Mouse (Mus musculus) CH12.LX (cell line): Measurements from ENCODE around the gene Rsrc1. TPM values are rescaled to one million over a fixed set of nuclear protein-coding genes. Genes with fewer than 3 reads are reported as not detected.

Experiments used
- DNase-seq: peaks from one replicate; pipeline ENCODE4 v3.0.0-alpha.2; 2013; ENCODE audit errors: extremely low read depth
- H3K27ac ChIP-seq: 2 replicates; pipeline ENCODE4 v1.5.1; 2012; ENCODE audit warnings: low read depth, mild to moderate bottlenecking, control low read depth, moderate library complexity; ENCODE audit not compliant: insufficient read depth
- H3K27me3 ChIP-seq: replicated peaks from 2 replicates; pipeline ENCODE3; 2012; ENCODE audit warnings: inconsistent platforms
- H3K36me3 ChIP-seq, 2 experiments: replicated peaks in 1 of 2; 2 replicates each; pipeline versions ENCODE3 to v1.6.1; 2012; ENCODE audit warnings: inconsistent platforms in 1 of 2, low read length in 1 of 2, mild to moderate bottlenecking in 1 of 2, mixed read lengths in 1 of 2, moderate library complexity in 1 of 2; ENCODE audit not compliant: control insufficient read depth in 1 of 2, insufficient read depth in 1 of 2
- H3K4me1 ChIP-seq, 2 experiments: 2 replicates each; pipeline ENCODE4 v1.6.1; 2012; ENCODE audit warnings: inconsistent platforms in 1 of 2, moderate library complexity in 1 of 2; ENCODE audit not compliant: insufficient read depth in 2 of 2, control insufficient read depth in 1 of 2
- H3K4me2 ChIP-seq: 2 replicates; pipeline ENCODE4 v1.6.1; 2012; ENCODE audit warnings: low read depth, mild to moderate bottlenecking, control low read depth; ENCODE audit not compliant: poor library complexity, insufficient read depth, severe bottlenecking
- H3K4me3 ChIP-seq, 3 experiments: fragments of 150-350 bp in 1 of 3; sonication (generic) in 1 of 3; replicated peaks in 1 of 3; 2 replicates each; pipeline versions ENCODE3 to v1.5.1; 2011 to 2012; ENCODE audit warnings: low read depth in 2 of 3, low read length in 2 of 3, mild to moderate bottlenecking in 2 of 3, moderate library complexity in 2 of 3, control low read depth in 1 of 3, improper control_type of control experiment in 1 of 3, inconsistent platforms in 1 of 3, mixed read lengths in 1 of 3; ENCODE audit not compliant: poor library complexity in 1 of 3
- H3K79me2 ChIP-seq: replicated peaks from 2 replicates; pipeline ENCODE4 v1.6.1; 2012; ENCODE audit warnings: mild to moderate bottlenecking, moderate library complexity; ENCODE audit not compliant: control insufficient read depth, poor library complexity, insufficient read depth, severe bottlenecking; ENCODE audit errors: extremely low read depth
- H3K9ac ChIP-seq: 2 replicates; pipeline ENCODE4 v1.6.1; 2012; ENCODE audit warnings: low read depth, mild to moderate bottlenecking, control low read depth, moderate library complexity; ENCODE audit not compliant: insufficient read depth
- H3K9me3 ChIP-seq: replicated peaks from 2 replicates; pipeline ENCODE3; 2012; ENCODE audit warnings: low read length, inconsistent platforms, mixed read lengths
- BHLHE40 ChIP-seq: IDR thresholded peaks from 2 replicates; pipeline ENCODE4 v1.6.1; 2011; ENCODE audit warnings: mild to moderate bottlenecking, low read depth, low read length, improper control_type of control experiment
- CHD1 ChIP-seq: IDR thresholded peaks from 2 replicates; pipeline ENCODE4 v1.6.1; 2012; ENCODE audit warnings: low read depth, low read length, improper control_type of control experiment, inconsistent platforms
- CHD2 ChIP-seq: IDR thresholded peaks from 2 replicates; pipeline ENCODE4 v1.6.1; 2011; ENCODE audit warnings: low read length, improper control_type of control experiment
- ELF1 ChIP-seq: IDR thresholded peaks from 2 replicates; pipeline ENCODE4 v1.6.1; 2014; ENCODE audit warnings: low read depth, mild to moderate bottlenecking, inconsistent platforms, low read length, improper control_type of control experiment
- EP300 ChIP-seq: IDR thresholded peaks from 2 replicates; pipeline ENCODE4 v1.6.1; 2011; ENCODE audit warnings: low read length, improper control_type of control experiment
- ETS1 ChIP-seq: conservative IDR thresholded peaks from 2 replicates; pipeline ENCODE4 v1.6.1; 2012; ENCODE audit warnings: low read depth, mild to moderate bottlenecking, inconsistent platforms, low read length, improper control_type of control experiment, moderate library complexity
- JUN ChIP-seq: IDR thresholded peaks from 2 replicates; pipeline ENCODE4 v1.6.1; 2011; ENCODE audit warnings: low read depth, mild to moderate bottlenecking, low read length, improper control_type of control experiment, moderate library complexity; ENCODE audit not compliant: insufficient read depth
- JUND ChIP-seq: conservative IDR thresholded peaks from 2 replicates; pipeline ENCODE4 v1.6.1; 2011; ENCODE audit warnings: low read depth, low read length, improper control_type of control experiment
- MAFK ChIP-seq: IDR thresholded peaks from 2 replicates; pipeline ENCODE4 v1.6.1; 2011; ENCODE audit warnings: low read length, improper control_type of control experiment; ENCODE audit not compliant: insufficient replicate concordance
- MAZ ChIP-seq: IDR thresholded peaks from 2 replicates; pipeline ENCODE4 v1.6.1; 2012; ENCODE audit warnings: low read depth, mild to moderate bottlenecking, inconsistent platforms, low read length, improper control_type of control experiment, moderate library complexity
- NELFE ChIP-seq: IDR thresholded peaks from 2 replicates; pipeline ENCODE4 v1.6.1; 2011; ENCODE audit warnings: low read depth, low read length, improper control_type of control experiment
- PAX5 ChIP-seq: IDR thresholded peaks from 2 replicates; pipeline ENCODE4 v1.6.1; 2012; ENCODE audit warnings: low read length, inconsistent platforms, mixed read lengths
- POLR2A ChIP-seq: IDR thresholded peaks from 2 replicates; pipeline ENCODE4 v1.6.1; 2011; ENCODE audit warnings: low read depth, mild to moderate bottlenecking, improper control_type of control experiment, low read length
- RCOR1 ChIP-seq: conservative IDR thresholded peaks from 2 replicates; pipeline ENCODE4 v1.6.1; 2012; ENCODE audit warnings: low read depth, mild to moderate bottlenecking, inconsistent platforms, low read length, improper control_type of control experiment
- SMC3 ChIP-seq: IDR thresholded peaks from 2 replicates; pipeline ENCODE4 v1.6.1; 2011; ENCODE audit warnings: low read depth, low read length, improper control_type of control experiment
- TCF12 ChIP-seq: IDR thresholded peaks from 2 replicates; pipeline ENCODE4 v1.6.1; 2014; ENCODE audit warnings: low read depth, mild to moderate bottlenecking, inconsistent platforms, low read length, improper control_type of control experiment
- UBTF ChIP-seq: IDR thresholded peaks from 2 replicates; pipeline ENCODE4 v1.6.1; 2012; ENCODE audit warnings: low read depth, mild to moderate bottlenecking, inconsistent platforms, low read length, improper control_type of control experiment, moderate library complexity
- ZKSCAN1 ChIP-seq: IDR thresholded peaks from 2 replicates; pipeline ENCODE4 v1.6.1; 2012; ENCODE audit warnings: low read depth, inconsistent platforms, low read length, improper control_type of control experiment, borderline replicate concordance
- ZMIZ1 ChIP-seq: IDR thresholded peaks from 2 replicates; pipeline ENCODE4 v1.6.1; 2012; ENCODE audit warnings: low read depth, mild to moderate bottlenecking, inconsistent platforms, low read length, improper control_type of control experiment
- ZNF384 ChIP-seq: IDR thresholded peaks from 2 replicates; pipeline ENCODE4 v1.6.1; 2012; ENCODE audit warnings: low read depth, low read length, improper control_type of control experiment, inconsistent platforms
- dilution Hi-C: fragments of 300-500 bp; cut with MboI; formaldehyde crosslinking; loops from 2 replicates; pipeline ENCODE4 v1.14.3; 2020; ENCODE audit warnings: low sequenced_read_pairs; ENCODE audit not compliant: extremely low pct_unique_long_range_greater_than_20kb, extremely low pct_ligation_motif_present
- in situ Hi-C: fragments of 300-500 bp; cut with MboI; formaldehyde crosslinking; loops from 3 replicates; pipeline ENCODE4 v1.14.3; 2019; ENCODE audit warnings: low sequenced_read_pairs, low pct_ligation_motif_present, low pct_unique_long_range_greater_than_20kb, mixed read lengths
- polyA plus RNA-seq: library from polyadenylated mRNA; unstranded; fragments of >175 nt; gene quantifications from 2 replicates; pipeline ENCODE4 v1.2.1, GENCODE M21; 2012; ENCODE audit warnings: low read depth; ENCODE audit not compliant: insufficient read length
- total RNA-seq, 2 experiments: library from RNA; depleted of rRNA; stranded (reverse); fragments of 300-350 nt in 1 of 2; fragments of >200 nt in 1 of 2; gene quantifications; 2 replicates each; pipeline ENCODE4 v1.2.3; 2012 to 2014

Rsrc1 gene
- total and polyA plus RNA-seq, 3 experiments = 28.9 to 50.9 (median 34.0) TPM

- in situ Hi-C loops (no loop called here), dilution Hi-C loops (no loop called here)
- Histone ChIP-seq H3K4me1 (no peaks in the 10 kb centered on the region), H3K36me3 (no peaks in the 10 kb centered on the region), H3K9me3 (peaks cover 4% of the 10 kb centered on the region), H3K4me3 (no peak within 1 kb of the TSS), H3K4me2 (no peak within 1 kb of the TSS; the same call in 1 of the 2 replicates), H3K9ac (no peak within 1 kb of the TSS), H3K27ac (no peak within 1 kb of the TSS), H3K79me2 (no peaks in the 10 kb centered on the region), H3K27me3 (no peaks in the 10 kb centered on the region)
- no peak for DNase-seq
- TF ChIP-seq JUND = no peak
- TF ChIP-seq POLR2A = no peak
- TF ChIP-seq EP300 = no peak
- TF ChIP-seq SMC3 = no peak
- TF ChIP-seq CHD1 = no peak
- TF ChIP-seq UBTF = no peak
- TF ChIP-seq MAZ = no peak
- no peak for TF ChIP-seq JUN
- no peak for TF ChIP-seq BHLHE40
- no peak for TF ChIP-seq ETS1
Measured at GRCm38 (mm10) chr3:67373872-67374271, 392.7 kb downstream of the Rsrc1 start, which contains the start of gene Mlf1. TSS of gene Mlf1 (plus strand) at chr3:67374097.

DNA sequence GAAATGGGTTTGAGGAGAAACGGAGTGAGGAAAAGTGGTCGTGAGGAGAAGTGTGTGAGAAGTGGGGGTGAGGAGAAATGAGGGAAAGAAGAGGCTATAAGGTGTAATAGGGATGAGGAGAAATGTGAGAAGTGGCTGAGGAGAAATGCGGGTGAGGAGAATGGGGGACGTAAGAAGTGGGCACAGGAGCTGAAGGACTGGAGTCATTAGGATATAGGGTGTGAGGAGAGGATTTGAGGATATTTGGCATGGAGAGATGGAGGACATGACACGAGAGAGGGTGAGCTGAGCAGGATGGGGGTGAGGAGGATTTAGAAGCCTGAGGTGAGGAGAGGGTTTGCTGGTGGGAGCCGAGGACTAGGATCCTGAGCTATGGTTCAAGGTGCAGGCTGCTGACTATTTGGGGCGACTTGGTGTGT lies 393.2 kb downstream of the Rsrc1 start:
- TF ChIP-seq ZMIZ1 (no peak), UBTF (no peak), PAX5 (no peak), MAZ (no peak), ELF1 (no peak), JUN (no peak), SMC3 (no peak), ZKSCAN1 (no peak)
- TF ChIP-seq, all 38 proteins: peak for 0
- Histone ChIP-seq H3K79me2 (no peaks in the 10 kb centered on the region), H3K27me3 (no peaks in the 10 kb centered on the region), H3K27ac (no peak overlapping the region), H3K36me3 (no peaks in the 10 kb centered on the region), H3K4me2 (no peak overlapping the region), H3K4me1 (no peaks in the 10 kb centered on the region), H3K9me3 (peaks cover 4% of the 10 kb centered on the region), H3K9ac (no peak overlapping the region), H3K4me3 (no peak overlapping the region)
- DNase-seq = no peak
- dilution Hi-C loops (no loop called here), in situ Hi-C loops (no loop called here)

DNA sequence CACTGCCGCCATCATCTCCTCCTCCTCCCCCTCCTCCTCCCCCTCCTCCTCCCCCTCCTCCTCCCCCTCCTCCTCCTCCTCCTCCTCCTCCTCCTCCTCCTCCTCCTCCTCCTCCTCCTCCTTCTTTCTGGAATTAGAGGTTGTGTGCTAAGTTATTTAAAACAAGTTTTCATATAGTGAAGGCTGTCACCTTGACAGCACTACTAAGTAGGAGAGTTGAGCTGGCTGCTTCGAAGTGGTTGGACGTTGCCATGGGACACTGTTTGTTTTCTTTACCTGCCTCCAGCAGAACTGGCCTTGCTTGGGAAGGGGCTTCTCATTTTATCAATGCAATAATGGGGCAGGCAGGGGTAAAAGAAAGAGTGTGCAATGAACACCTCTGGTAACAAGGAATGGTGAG lies 393.9 kb downstream of the Rsrc1 start, which contains the start of gene Gm17402:
Gene Gm17402 (minus strand): TSS at position 101 of the 400 bp plus-strand sequence.
- TF ChIP-seq JUN = no peak
- no peak for TF ChIP-seq ELF1
- TF ChIP-seq POLR2A = no peak
- no peak for TF ChIP-seq ZNF384
- TF ChIP-seq CHD2 = no peak
- TF ChIP-seq MAZ = no peak
- TF ChIP-seq MAFK = no peak
- no peak for TF ChIP-seq TCF12
- no peak for TF ChIP-seq NELFE
- no peak for TF ChIP-seq CHD1
- no peak for TF ChIP-seq ETS1
- no peak for TF ChIP-seq JUND
- TF ChIP-seq RCOR1 = no peak
- TF ChIP-seq PAX5 = no peak
- in situ Hi-C loops = no loop called here
- dilution Hi-C loops = no loop called here
- no peaks in the 10 kb centered on the region for H3K79me2 ChIP-seq
- no peaks in the 10 kb centered on the region for H3K36me3 ChIP-seq
- H3K4me3 ChIP-seq = no peak within 1 kb of the TSS
- no peak within 1 kb of the TSS for H3K9ac ChIP-seq
- DNase-seq = no peak
- H3K27me3 ChIP-seq = no peaks in the 10 kb centered on the region
- no peak within 1 kb of the TSS for H3K27ac ChIP-seq
- H3K4me1 ChIP-seq = no peaks in the 10 kb centered on the region
- no peak within 1 kb of the TSS for H3K4me2 ChIP-seq
- peaks cover 4% of the 10 kb centered on the region for H3K9me3 ChIP-seq
